Comparison of ENCODE assay signal across 14 mouse cellular contexts in the genomic region with DNA sequence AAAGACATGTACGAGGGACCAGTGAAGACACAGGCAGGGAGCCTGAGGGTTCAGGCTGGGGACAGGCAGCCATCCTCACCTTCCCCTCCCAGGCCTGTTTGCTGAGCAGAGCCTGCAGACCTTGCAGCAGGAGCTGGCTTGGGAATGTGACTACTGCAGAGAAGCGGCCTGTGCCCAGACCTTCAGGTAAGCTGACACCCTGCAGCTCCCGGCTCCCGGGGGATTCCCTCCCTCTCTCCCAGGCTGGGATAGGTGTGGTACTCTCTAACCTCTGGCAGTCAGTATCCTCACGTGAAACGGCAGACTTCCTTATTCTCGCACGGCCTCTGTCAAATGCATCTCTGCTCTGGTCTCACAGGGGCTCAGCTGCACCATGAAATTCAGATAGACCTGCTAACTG.
"Had no signal": no experiment of that assay in that cellular context is flagged by ENCODE, and none has a peak within 500 bp of the region (broad histone marks: within the 10 kb centered on the region; RNA-seq: fewer than 3 reads in every experiment).

No protein-coding gene starts in this region.

- H3K9me3 ChIP-seq: liver, embryonic 13.5 days; lung, embryonic 15.5 days; midbrain, embryonic 15.5 days; neural tube, embryonic 12.5 days had no signal

- H3K27me3 ChIP-seq: liver, embryonic 13.5 days; lung, embryonic 15.5 days; megakaryocyte, embryonic 14.5 days; midbrain, embryonic 15.5 days; neural tube, embryonic 12.5 days had no signal

- H3K4me3 ChIP-seq: liver, embryonic 13.5 days; lung, embryonic 15.5 days; megakaryocyte, embryonic 14.5 days; midbrain, embryonic 15.5 days; neural tube, embryonic 12.5 days had no signal

- H3K4me1 ChIP-seq: liver, embryonic 13.5 days; lung, embryonic 15.5 days; megakaryocyte, embryonic 14.5 days; midbrain, embryonic 15.5 days; neural tube, embryonic 12.5 days had no signal

- DNase-seq: kidney, adult 9 months; kidney, postnatal 14 days; left cerebral cortex, postnatal 4 days; liver; liver, embryonic 13.5 days; liver, postnatal 0 days; lung, postnatal 14 days; right cerebral cortex, postnatal 14 days; thymus, adult 2 months; thymus, postnatal 36 days had no signal
